16 mouse cellular contexts compared by ENCODE assay signal in genomic region chr2:152086451-152086850, GRCm38 (mm10). TPM values are rescaled to one million over a fixed set of nuclear protein-coding genes. Genes with fewer than 3 reads are reported as not detected.
DNase-seq lines count a peak whose midpoint lies in the region; ATAC-seq lines count a peak whose summit lies in the region.
"Had no signal": no experiment of that assay in that cellular context is flagged by ENCODE, and none has a peak within 500 bp of the region (broad histone marks: within the 10 kb centered on the region; RNA-seq: fewer than 3 reads in every experiment).

No protein-coding gene starts in this region.

- ATAC-seq in hindbrain, embryonic 14.5 days (ENCODE audit: low FRiP score): no peak
- no peak for ATAC-seq in neural tube, embryonic 12.5 days (ENCODE audit: low FRiP score, low read depth)

- WGBS in hindbrain, embryonic 14.5 days: 55% methylated on average over 6 of the region's 6 CpGs
- 63% methylated on average over 6 of the region's 6 CpGs for WGBS in neural tube, embryonic 12.5 days

- H3K9ac ChIP-seq in hindbrain, embryonic 14.5 days: peak overlapping the region; percentile 48
- peak overlapping the region; percentile 35; the same call in 1 of the 2 replicates for H3K9ac ChIP-seq in neural tube, embryonic 12.5 days
- H3K9ac ChIP-seq: embryonic facial prominence, embryonic 12.5 days; heart, embryonic 12.5 days; lung, embryonic 15.5 days had no signal

- peaks cover 39% of the 10 kb centered on the region for H3K36me3 ChIP-seq in hindbrain, embryonic 14.5 days (replicated peaks; ENCODE audit: control insufficient read depth, insufficient read depth)
- peaks cover 37% of the 10 kb centered on the region for H3K36me3 ChIP-seq in neural tube, embryonic 12.5 days
- H3K36me3 ChIP-seq: embryonic facial prominence, embryonic 12.5 days; heart, embryonic 12.5 days; lung, embryonic 15.5 days had no signal

- H3K4me3 ChIP-seq in hindbrain, embryonic 14.5 days (replicated peaks; ENCODE audit: low read length): peak overlapping the region; percentile 11
- 0 out of 2 replicates have a peak overlapping the region, but pooled peaks have one; percentile 13 for H3K4me3 ChIP-seq in neural tube, embryonic 12.5 days
- H3K4me3 ChIP-seq: embryonic facial prominence, embryonic 12.5 days; heart, embryonic 12.5 days; lung, embryonic 15.5 days; megakaryocyte, embryonic 14.5 days had no signal

- DNase-seq in cerebellum, postnatal 14 days: peak; percentile 39 to 47
- no peak for DNase-seq in cerebellum, postnatal 4 days (ENCODE audit: low spot score in 2 of 2)
- peak; percentile 58 for DNase-seq in brain, adult 2 months (ENCODE audit: low read depth, low spot score)
- no peak for DNase-seq in hindbrain, embryonic 14.5 days (ENCODE audit: low spot score)
- no peak for DNase-seq in thymus, postnatal 36 days
- no peak for DNase-seq in ovary, adult 18-20 months (ENCODE audit: low spot score)
- DNase-seq in spleen, adult 12 weeks (ENCODE audit: low spot score): no peak
- DNase-seq: gastrocnemius, postnatal 10 days; thymus, postnatal 14 days had no signal

- H3K27me3 ChIP-seq in hindbrain, embryonic 14.5 days (ENCODE audit: control insufficient read depth, insufficient read depth, low read length): no peaks in the 10 kb centered on the region
- peaks cover 8% of the 10 kb centered on the region; the same call in 1 of the 2 replicates for H3K27me3 ChIP-seq in neural tube, embryonic 12.5 days (replicated peaks)

- no peaks in the 10 kb centered on the region for H3K9me3 ChIP-seq in hindbrain, embryonic 14.5 days (ENCODE audit: control insufficient read depth, low read length)
- no peaks in the 10 kb centered on the region for H3K9me3 ChIP-seq in neural tube, embryonic 12.5 days
- H3K9me3 ChIP-seq: embryonic facial prominence, embryonic 12.5 days; heart, embryonic 12.5 days; lung, embryonic 15.5 days had no signal

- H3K4me2 ChIP-seq in hindbrain, embryonic 14.5 days (replicated peaks): peak overlapping the region; percentile 78
- peak overlapping the region; percentile 78 for H3K4me2 ChIP-seq in neural tube, embryonic 12.5 days (replicated peaks)
- H3K4me2 ChIP-seq: embryonic facial prominence, embryonic 12.5 days; heart, embryonic 12.5 days; liver, embryonic 11.5 days; lung, embryonic 15.5 days had no signal

- H3K4me1 ChIP-seq in hindbrain, embryonic 14.5 days (replicated peaks; ENCODE audit: control insufficient read depth, insufficient read depth, low read length): peaks cover 38% of the 10 kb centered on the region
- H3K4me1 ChIP-seq in neural tube, embryonic 12.5 days: peaks cover 71% of the 10 kb centered on the region

- peak overlapping the region; percentile 30; the same call in 1 of the 2 replicates for H3K27ac ChIP-seq in hindbrain, embryonic 14.5 days
- H3K27ac ChIP-seq in neural tube, embryonic 12.5 days: no peak overlapping the region
- H3K27ac ChIP-seq: embryonic facial prominence, embryonic 12.5 days; lung, embryonic 15.5 days had no signal

RNA-seq across cellular contexts. Expression of gene Scrt2, which starts 5.1 kb away (rescaled TPM):
- polyA plus RNA-seq in hindbrain, embryonic 14.5 days (2014; fragmentation: Nextera tagmentation; extraction: Ambion mirVana): 10.9 and 13.6 TPM in 2 replicates
- polyA plus RNA-seq in neural tube, embryonic 12.5 days (2016; fragmentation: Nextera tagmentation; extraction: Ambion mirVana): 34.5 and 35.4 TPM in 2 replicates
- polyA plus RNA-seq: kidney, embryonic 16.5 days; liver, embryonic 11.5 days; lung, embryonic 15.5 days had no signal

RNA-seq across cellular contexts. Expression of gene Srxn1, which starts 18.9 kb away (rescaled TPM):
- 22.5 and 26.2 TPM in 2 replicates for polyA plus RNA-seq in hindbrain, embryonic 14.5 days (2014; fragmentation: Nextera tagmentation; extraction: Ambion mirVana)
- polyA plus RNA-seq in neural tube, embryonic 12.5 days (2016; fragmentation: Nextera tagmentation; extraction: Ambion mirVana): 19.5 and 20.2 TPM in 2 replicates

RNA-seq across cellular contexts. Expression of gene Tcf15, which starts 56.9 kb away (rescaled TPM):
- 1.6 and 2.3 TPM in 2 replicates for polyA plus RNA-seq in hindbrain, embryonic 14.5 days (2014; fragmentation: Nextera tagmentation; extraction: Ambion mirVana)
- 22.6 and 26.3 TPM in 2 replicates for polyA plus RNA-seq in neural tube, embryonic 12.5 days (2016; fragmentation: Nextera tagmentation; extraction: Ambion mirVana)

Comparison
In these comparisons a context has a peak if more than half of its experiments do, and no peak if none do; other contexts are left out.
1. DNase-seq: peak in cerebellum, postnatal 14 days (2 of 2) and brain, adult 2 months (single experiment); none in cerebellum, postnatal 4 days (0 of 2), hindbrain, embryonic 14.5 days (single experiment), thymus, postnatal 36 days (0 of 2), ovary, adult 18-20 months (single experiment) and spleen, adult 12 weeks (single experiment).